Mouse (Mus musculus): ENCODE results near the gene Fam221a.
"Not testable (repeated sequence)": the region's sequence is repeated elsewhere in the genome, so short reads cannot be mapped to it uniquely, and the experiment has no call there.

Gene Fam221a

GRCm38 (mm10) chr6:49378328-49378727, 10.8 kb downstream of the Fam221a start:
- in situ Hi-C loops (cut with MboI): no loop called here

GRCm38 (mm10) chr6:49394276-49394675, 26.7 kb downstream of the Fam221a start:
- in situ Hi-C loops (cut with MboI): loop anchor here (10.0 kb wide), 2 partner anchors 129 to 339 kb away; partner anchors contain the start of gene Tra2a

GRCm38 (mm10) chr6:49395316-49395715, 27.8 kb downstream of the Fam221a start, which contains the start of gene Stk31:
Gene Stk31 (plus strand): TSS chr6:49395604.
- in situ Hi-C loops (cut with MboI): loop anchor here (10.0 kb wide), 2 partner anchors 131 to 341 kb away; partner anchors contain the start of gene Tra2a

GRCm38 (mm10) chr6:49397466-49397865, 29.9 kb downstream of the Fam221a start:
- in situ Hi-C loops (cut with MboI): loop anchor here (10.0 kb wide), 2 partner anchors 133 to 343 kb away; partner anchors contain the start of gene Tra2a

GRCm38 (mm10) chr6:49398365-49398764, 30.8 kb downstream of the Fam221a start:
- in situ Hi-C loops (cut with MboI): loop anchor here (10.0 kb wide), 2 partner anchors 134 to 344 kb away; partner anchors contain the start of gene Tra2a

- in situ Hi-C loops (cut with MboI): no loop called here
These were observed 43.3 kb downstream of the Fam221a start for GRCm38 (mm10) chr6:49410830-49411229.

- in situ Hi-C loops (cut with MboI): not testable (repeated sequence)
These were observed 45.4 kb downstream of the Fam221a start for GRCm38 (mm10) chr6:49412967-49413366.

- in situ Hi-C loops (cut with MboI): no loop called here
These were observed 48.4 kb downstream of the Fam221a start for GRCm38 (mm10) chr6:49415971-49416370.

GRCm38 (mm10) chr6:49437306-49437705, 69.8 kb downstream of the Fam221a start:
- in situ Hi-C loops (cut with MboI): no loop called here

Data from mature B cell (primary cell).